Mouse (Mus musculus) cortical plate, adult 2 months (tissue): Measurements from ENCODE around the gene Cbfa2t3.

Experiments
- CTCF ChIP-seq: fragments of 200-500 bp; IDR thresholded peaks from 2 replicates; pipeline ENCODE4 v1.5.1; 2011; ENCODE audit warnings: mild to moderate bottlenecking, control low read depth, low read length; ENCODE audit not compliant: insufficient read depth; ENCODE audit errors: extremely low read depth
- POLR2A ChIP-seq: fragments of 200-500 bp; IDR thresholded peaks from 2 replicates; pipeline ENCODE4 v1.6.1; 2011; ENCODE audit warnings: mild to moderate bottlenecking, low read length, control low read depth; ENCODE audit not compliant: insufficient read depth; ENCODE audit errors: extremely low read depth

- TF ChIP-seq CTCF (peak; percentile 45), POLR2A (no peak)
Observed at GRCm38 (mm10) chr8:122660022-122660421, 38.9 kb downstream of the Cbfa2t3 start.
